In genomic region chr17:64398114-64398692, GRCm38 (mm10) we compare ENCODE assay signal across 12 mouse cellular contexts.
A peak's percentile ranks its signal among the peaks of the same experiment; 100 is the strongest.
DNase-seq lines count a peak whose midpoint lies in the region; ATAC-seq and TF ChIP-seq lines count a peak whose summit lies in the region.
"Had no signal": no experiment of that assay in that cellular context is flagged by ENCODE, and none has a peak within 500 bp of the region (broad histone marks: within the 10 kb centered on the region; RNA-seq: fewer than 3 reads in every experiment).

No protein-coding gene starts in this region.

- peak; percentile 49; the same call in 1 of the 2 replicates for TF ChIP-seq EP300 in lung, postnatal 0 days (IDR thresholded peaks at IDR 0.05)

- ATAC-seq in lung, embryonic 14.5 days (ENCODE audit: insufficient read depth), result peak; percentile 49; the same call in 1 of the 2 replicates
- peak; percentile 71 for ATAC-seq in lung, postnatal 0 days

- TF ChIP-seq POLR2A in lung, adult 2 months (IDR thresholded peaks at IDR 0.05; ENCODE audit: borderline replicate concordance, extremely low read depth, low read depth, low read length), result no peak

- H3K36me3 ChIP-seq in lung, embryonic 14.5 days (ENCODE audit: insufficient read depth), result no peaks in the 10 kb centered on the region
- H3K36me3 ChIP-seq in lung, postnatal 0 days (ENCODE audit: insufficient read depth, low read length), result no peaks in the 10 kb centered on the region
- H3K36me3 ChIP-seq: limb, embryonic 15.5 days had no signal

- no peaks in the 10 kb centered on the region for H3K27me3 ChIP-seq in lung, embryonic 14.5 days (ENCODE audit: insufficient read depth, low read length)
- H3K27me3 ChIP-seq in lung, postnatal 0 days (replicated peaks; ENCODE audit: insufficient read depth, low read length), result no peaks in the 10 kb centered on the region
- H3K27me3 ChIP-seq: limb, embryonic 15.5 days; megakaryocyte, embryonic 14.5 days had no signal

- H3K9ac ChIP-seq in lung, embryonic 14.5 days, result no peak overlapping the region
- no peak overlapping the region for H3K9ac ChIP-seq in lung, postnatal 0 days (replicated peaks; ENCODE audit: low read depth)
- H3K9ac ChIP-seq: limb, embryonic 15.5 days had no signal

- H3K9me3 ChIP-seq in lung, embryonic 14.5 days (ENCODE audit: low read depth, low read length), result no peaks in the 10 kb centered on the region
- no peaks in the 10 kb centered on the region for H3K9me3 ChIP-seq in lung, postnatal 0 days (ENCODE audit: low read length)
- H3K9me3 ChIP-seq: limb, embryonic 15.5 days; megakaryocyte, embryonic 14.5 days had no signal

- peak; percentile 38 for DNase-seq in lung, embryonic 14.5 days
- no peak for DNase-seq in lung, adult 2 months
- peak; percentile 26 for DNase-seq in fat pad, adult 2 months (ENCODE audit: extremely low read depth, low read depth, low spot score)
- peak; percentile 45 for DNase-seq in lung, postnatal 0 days (ENCODE audit: low spot score)
- DNase-seq in right cerebral cortex, adult 18-20 months, result no peak
- DNase-seq in left cerebral cortex, postnatal 4 days, result no peak
- DNase-seq in heart, postnatal 10 days, result no peak
- DNase-seq: cerebellum, postnatal 10 days; heart, postnatal 4 days; thymus, postnatal 36 days had no signal

- TF ChIP-seq CTCF in lung, embryonic 14.5 days (IDR thresholded peaks at IDR 0.05; ENCODE audit: low read depth), result no peak
- no peak for TF ChIP-seq CTCF in lung, adult 2 months (IDR thresholded peaks at IDR 0.05; ENCODE audit: insufficient read depth, low read length)
- no peak for TF ChIP-seq CTCF in lung, postnatal 0 days (IDR thresholded peaks at IDR 0.05)

- intact Hi-C loops in left cerebral cortex, postnatal 4 days (cut with DNase I), result no loop called here
- intact Hi-C loops in heart, postnatal 10 days (cut with DNase I), result no loop called here

- H3K4me1 ChIP-seq in lung, embryonic 14.5 days (ENCODE audit: insufficient read depth), result no peaks in the 10 kb centered on the region
- peaks cover 11% of the 10 kb centered on the region for H3K4me1 ChIP-seq in lung, adult 2 months (ENCODE audit: control insufficient read depth, insufficient read depth, low read length)
- no peaks in the 10 kb centered on the region for H3K4me1 ChIP-seq in lung, postnatal 0 days (ENCODE audit: insufficient read depth, low read depth, low read length)
- H3K4me1 ChIP-seq: limb, embryonic 15.5 days had no signal

- WGBS in lung, embryonic 14.5 days, result 41% methylated on average over 9 of the region's 9 CpGs
- WGBS in lung, adult 2 months, result 48% methylated on average over 9 of the region's 9 CpGs
- WGBS in lung, postnatal 0 days, result 46% methylated on average over 9 of the region's 9 CpGs

- no peak overlapping the region for H3K4me3 ChIP-seq in lung, embryonic 14.5 days (ENCODE audit: low read depth, low read length)
- H3K4me3 ChIP-seq in lung, adult 2 months (replicated peaks; ENCODE audit: extremely low read depth, low read depth, low read length), result no peak overlapping the region
- H3K4me3 ChIP-seq in lung, postnatal 0 days (ENCODE audit: low read depth, low read length), result 0 out of 2 replicates have a peak overlapping the region, but pooled peaks have one; percentile 14

- no peak overlapping the region for H3K4me2 ChIP-seq in lung, embryonic 14.5 days
- H3K4me2 ChIP-seq in lung, postnatal 0 days (replicated peaks; ENCODE audit: low read depth, low read length), result peak overlapping the region; percentile 40; the same call in 1 of the 2 replicates

- no peak overlapping the region for H3K27ac ChIP-seq in lung, embryonic 14.5 days (ENCODE audit: low read depth)
- no peak overlapping the region for H3K27ac ChIP-seq in lung, postnatal 0 days (ENCODE audit: low read length)
- H3K27ac ChIP-seq: limb, embryonic 15.5 days had no signal

Comparison
In these comparisons a context has a peak if more than half of its experiments do, and no peak if none do; other contexts are left out.
1. DNase-seq: peak in lung, embryonic 14.5 days (single experiment), fat pad, adult 2 months (single experiment) and lung, postnatal 0 days (single experiment); none in lung, adult 2 months (single experiment), right cerebral cortex, adult 18-20 months (single experiment), left cerebral cortex, postnatal 4 days (single experiment) and heart, postnatal 10 days (0 of 2).